Mouse (Mus musculus): ENCODE measurements around the gene Pan3.

Pan3 gene

GRCm38 (mm10) chr5:147477106-147477505, 47.1 kb downstream of the Pan3 start:
- in situ Hi-C loops (cut with MboI, MseI), result no loop called here

GRCm38 (mm10) chr5:147479341-147479740, 49.4 kb downstream of the Pan3 start:
- in situ Hi-C loops (cut with MboI, MseI), result no loop called here

GRCm38 (mm10) chr5:147484142-147484541, 54.2 kb downstream of the Pan3 start:
- in situ Hi-C loops (cut with MboI, MseI), result no loop called here

- in situ Hi-C loops (cut with MboI, MseI), result no loop called here
These were observed 59.3 kb downstream of the Pan3 start for GRCm38 (mm10) chr5:147489226-147489625.

DNA sequence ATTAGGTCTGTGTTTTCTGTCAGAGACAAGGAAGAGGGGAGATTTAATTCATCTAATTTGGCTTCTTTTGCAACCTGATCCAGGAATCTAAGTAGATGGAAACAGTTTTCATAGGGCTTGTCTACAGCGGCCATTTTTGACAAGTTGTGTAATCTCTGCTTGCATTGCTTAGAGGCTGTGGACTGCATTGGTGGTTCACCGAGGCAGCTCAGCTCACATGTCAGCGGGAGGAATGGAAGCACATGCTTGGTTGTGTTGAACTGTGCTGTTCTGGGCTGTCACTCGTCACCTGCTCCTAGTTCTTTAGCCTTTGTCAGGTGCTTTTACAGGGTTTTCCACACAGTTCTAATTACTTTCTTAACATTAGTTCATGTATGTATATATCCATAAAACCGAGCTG, 60.9 kb downstream of the Pan3 start:
- in situ Hi-C loops (cut with MboI, MseI), result no loop called here

GRCm38 (mm10) chr5:147492511-147492910, 62.5 kb downstream of the Pan3 start:
- in situ Hi-C loops (cut with MboI, MseI), result no loop called here

DNA sequence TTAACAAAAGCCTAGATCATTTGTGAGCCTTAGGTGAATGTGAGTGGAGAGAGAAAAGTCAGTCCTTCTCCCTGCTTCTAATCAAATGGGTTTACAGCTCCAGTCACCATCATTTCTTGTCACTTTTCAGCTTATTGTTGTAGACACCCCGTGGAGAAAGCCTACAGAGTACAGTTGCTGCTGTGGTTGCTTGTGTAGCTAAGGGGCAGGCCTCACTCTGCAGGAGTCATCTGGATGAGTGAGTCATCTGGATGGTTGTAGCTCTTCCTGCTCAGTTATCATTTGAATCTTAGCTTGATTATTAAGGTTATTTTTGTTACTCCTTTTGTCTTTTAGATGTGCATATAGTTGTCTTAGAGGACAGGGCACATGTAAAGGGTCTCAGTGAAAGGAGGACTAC, 63.2 kb downstream of the Pan3 start:
- in situ Hi-C loops (cut with MboI, MseI), result no loop called here

- in situ Hi-C loops (cut with MboI, MseI), result no loop called here
These were observed 63.7 kb downstream of the Pan3 start for GRCm38 (mm10) chr5:147493685-147494084.

GRCm38 (mm10) chr5:147494388-147494787, 64.4 kb downstream of the Pan3 start:
- in situ Hi-C loops (cut with MboI, MseI), result no loop called here

- in situ Hi-C loops (cut with MboI, MseI), result no loop called here
These were observed 64.9 kb downstream of the Pan3 start for GRCm38 (mm10) chr5:147494791-147495376.

DNA sequence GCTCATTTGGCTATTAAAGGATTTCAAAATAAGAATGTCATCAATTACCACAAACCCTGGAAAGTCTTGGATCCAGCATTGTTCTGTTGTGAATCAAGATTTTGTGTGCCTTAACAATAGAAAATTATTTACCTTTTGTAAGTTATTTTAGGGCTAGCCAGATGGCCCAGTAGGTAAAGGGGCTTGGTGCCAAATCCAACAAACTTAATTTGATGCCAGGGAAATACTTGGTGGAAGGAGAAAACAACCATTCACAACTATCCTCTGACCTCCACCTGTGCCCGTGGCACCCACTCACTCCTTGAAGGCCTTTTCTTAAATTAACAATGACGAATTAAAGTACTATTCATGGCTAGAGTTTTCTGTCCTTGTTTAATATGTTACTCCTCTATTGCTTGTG, 66.0 kb downstream of the Pan3 start:
- in situ Hi-C loops (cut with MboI, MseI), result no loop called here

DNA sequence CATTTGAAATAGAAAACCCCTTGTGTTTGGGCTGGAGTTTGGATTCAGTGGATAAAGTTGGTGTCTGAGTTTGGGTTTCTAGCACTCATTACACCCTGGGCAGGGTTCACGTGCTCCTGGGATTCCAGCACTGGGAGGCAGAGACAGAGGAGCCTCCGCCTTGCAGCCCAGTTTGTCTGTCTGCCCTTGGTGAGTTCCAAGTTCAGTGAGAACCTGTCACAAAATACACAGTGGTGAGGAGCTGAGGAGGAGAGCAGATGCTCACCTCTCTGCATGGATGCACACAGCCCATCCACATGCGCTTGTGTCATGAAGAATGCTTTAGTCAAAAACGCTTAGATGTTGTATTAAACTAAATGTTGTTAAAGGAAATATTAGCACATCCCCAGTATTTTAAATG, 67.0 kb downstream of the Pan3 start:
- in situ Hi-C loops (cut with MboI, MseI), result no loop called here

- in situ Hi-C loops (cut with MboI, MseI), result no loop called here
These were observed 67.8 kb downstream of the Pan3 start for GRCm38 (mm10) chr5:147497714-147498113.

DNA sequence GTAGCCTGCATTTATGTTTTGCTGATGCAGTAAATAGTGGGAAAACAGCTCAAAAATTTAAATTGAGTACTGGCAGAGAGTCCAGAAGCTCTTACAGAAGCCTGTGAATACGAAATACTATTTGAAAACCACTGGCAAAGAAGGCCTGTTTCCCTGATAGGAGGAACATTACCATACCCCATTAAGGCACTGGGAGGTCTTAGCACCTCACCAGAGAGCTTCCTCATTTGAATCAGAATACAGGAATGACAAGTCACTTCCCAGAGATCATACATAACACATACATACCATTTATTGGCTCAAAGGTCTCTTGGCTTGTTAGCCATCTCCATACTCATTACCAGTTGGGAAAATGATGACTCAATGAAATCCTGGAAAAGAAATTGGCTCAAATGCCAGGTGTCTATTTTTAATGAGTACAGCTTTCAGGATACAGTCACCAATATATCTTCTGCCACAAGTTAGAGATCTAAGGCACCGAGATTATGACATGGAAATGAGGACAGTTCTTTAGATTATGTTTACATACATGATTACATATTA, 71.6 kb downstream of the Pan3 start:
- in situ Hi-C loops (cut with MboI, MseI), result no loop called here

GRCm38 (mm10) chr5:147502921-147503320, 73.0 kb downstream of the Pan3 start:
- in situ Hi-C loops (cut with MboI, MseI), result no loop called here

DNA sequence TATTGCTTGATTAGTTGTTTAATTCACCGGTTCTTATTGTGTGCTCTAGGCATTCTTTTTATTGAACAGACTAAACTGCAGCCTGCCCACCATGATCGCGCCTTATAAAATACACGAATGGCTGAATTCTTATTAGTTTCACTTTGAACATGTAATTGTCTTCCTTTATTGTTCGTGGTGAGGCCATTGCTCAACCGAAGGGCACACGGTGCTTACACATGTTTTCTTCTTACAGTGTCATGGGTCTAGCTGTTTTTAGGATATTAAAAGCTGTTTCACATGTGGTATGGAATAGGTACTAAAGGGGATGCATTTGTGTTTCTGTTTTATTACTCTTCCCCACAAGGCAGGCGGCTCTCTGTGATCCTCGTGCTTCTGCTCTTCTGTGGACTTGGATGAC, 81.4 kb downstream of the Pan3 start:
- in situ Hi-C loops (cut with MboI, MseI), result no loop called here

DNA sequence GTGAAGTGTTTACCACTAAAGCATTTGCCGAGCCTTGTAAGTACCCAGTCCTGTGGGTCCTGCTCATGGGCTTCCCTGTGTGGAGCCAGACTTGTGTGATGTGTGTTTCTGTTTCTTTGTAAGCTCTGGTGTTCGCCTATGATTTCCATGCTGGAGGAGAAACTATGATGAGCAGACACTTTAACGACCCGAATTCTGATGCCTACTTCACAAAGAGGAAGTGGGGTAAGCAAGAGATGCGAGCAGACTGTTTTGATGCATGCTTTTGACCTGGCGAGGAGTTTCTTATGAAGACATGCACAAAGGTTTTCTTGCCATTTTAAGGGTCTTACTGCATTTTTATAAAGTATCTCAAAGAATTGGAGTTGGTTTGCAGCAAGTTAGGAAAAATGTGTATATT, 97.0 kb downstream of the Pan3 start:
- in situ Hi-C loops (cut with MboI, MseI), result no loop called here

DNA sequence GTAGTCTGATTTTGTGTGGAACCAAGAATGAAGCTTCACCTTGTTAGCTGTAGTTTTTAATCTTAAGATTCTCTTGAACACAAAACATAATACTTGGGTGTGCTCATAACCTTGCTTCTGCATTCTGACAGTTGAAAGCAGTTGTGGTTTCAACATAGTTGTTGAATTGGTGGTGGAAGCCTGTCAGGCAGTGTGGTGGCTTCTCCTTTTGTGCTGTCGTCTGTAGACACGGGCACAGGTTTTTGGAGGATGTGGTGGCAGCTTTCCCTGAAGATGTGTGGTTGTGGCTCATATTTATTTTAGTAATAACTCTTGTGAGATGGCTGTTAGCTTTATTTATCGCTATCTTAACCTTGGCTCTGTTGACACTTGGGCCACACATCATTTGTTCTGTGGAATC, 97.8 kb downstream of the Pan3 start:
- in situ Hi-C loops (cut with MboI, MseI), result no loop called here

DNA sequence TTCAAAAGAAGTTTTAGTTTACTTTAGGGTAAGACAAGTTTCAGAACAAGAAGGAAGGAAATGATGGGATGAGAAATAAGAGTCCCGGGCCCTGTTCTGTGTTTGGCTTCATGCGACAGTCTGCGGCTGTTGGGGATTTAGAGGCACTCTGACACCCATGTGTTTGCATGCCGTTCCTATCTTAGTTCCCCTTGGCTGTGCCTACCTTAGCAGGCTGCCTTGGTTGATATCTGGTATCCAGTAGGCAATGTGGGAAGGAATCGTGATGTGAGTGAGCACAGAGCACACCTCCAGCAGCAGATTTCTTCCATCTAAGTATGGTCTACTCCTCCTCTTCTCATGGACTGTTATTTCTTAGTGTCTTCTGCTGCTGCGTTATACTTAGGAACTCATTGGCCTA, 102.1 kb downstream of the Pan3 start:
- in situ Hi-C loops (cut with MboI, MseI), result no loop called here

GRCm38 (mm10) chr5:147539409-147539808, 109.4 kb downstream of the Pan3 start:
- in situ Hi-C loops (cut with MboI, MseI), result no loop called here

DNA sequence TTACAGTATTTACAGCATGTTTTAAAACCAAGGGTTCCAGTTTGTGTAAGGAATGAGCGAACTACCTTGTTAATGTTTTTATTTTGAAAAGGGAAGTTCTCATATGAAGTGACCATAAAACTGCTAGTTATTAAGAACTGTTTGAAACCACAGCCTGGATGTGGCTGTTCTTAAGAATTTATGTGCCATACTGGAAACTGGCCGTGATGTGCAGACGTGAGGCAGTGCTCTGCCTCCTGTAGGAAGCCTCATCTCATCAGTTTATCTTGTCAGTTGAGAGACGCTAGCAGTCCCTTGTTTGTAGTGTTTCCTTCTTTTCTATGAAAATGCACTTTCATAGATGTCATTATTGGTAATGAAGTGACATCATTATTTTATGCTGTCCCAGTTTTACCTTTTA, 109.9 kb downstream of the Pan3 start:
- in situ Hi-C loops (cut with MboI, MseI), result no loop called here

DNA sequence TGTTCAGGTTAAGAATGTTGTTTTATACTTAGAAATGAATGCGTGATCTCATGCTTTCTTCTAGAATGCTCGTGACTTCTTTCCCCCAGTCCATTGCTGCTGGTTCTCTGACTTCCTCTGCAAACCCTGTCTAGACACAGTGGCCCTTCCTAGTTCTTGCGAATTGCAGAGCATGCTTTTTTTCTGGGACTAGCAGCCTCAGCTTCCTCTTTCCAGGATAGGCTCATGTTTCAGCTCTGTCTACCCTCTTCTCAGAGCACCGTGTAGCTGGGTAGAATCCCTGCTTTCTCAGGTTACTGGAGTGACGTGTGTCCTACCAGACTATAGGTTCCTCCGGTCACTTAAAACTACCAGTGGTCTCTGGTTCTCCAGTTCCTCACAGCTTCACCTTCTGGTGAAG, 112.3 kb downstream of the Pan3 start:
- in situ Hi-C loops (cut with MboI, MseI), result no loop called here

DNA sequence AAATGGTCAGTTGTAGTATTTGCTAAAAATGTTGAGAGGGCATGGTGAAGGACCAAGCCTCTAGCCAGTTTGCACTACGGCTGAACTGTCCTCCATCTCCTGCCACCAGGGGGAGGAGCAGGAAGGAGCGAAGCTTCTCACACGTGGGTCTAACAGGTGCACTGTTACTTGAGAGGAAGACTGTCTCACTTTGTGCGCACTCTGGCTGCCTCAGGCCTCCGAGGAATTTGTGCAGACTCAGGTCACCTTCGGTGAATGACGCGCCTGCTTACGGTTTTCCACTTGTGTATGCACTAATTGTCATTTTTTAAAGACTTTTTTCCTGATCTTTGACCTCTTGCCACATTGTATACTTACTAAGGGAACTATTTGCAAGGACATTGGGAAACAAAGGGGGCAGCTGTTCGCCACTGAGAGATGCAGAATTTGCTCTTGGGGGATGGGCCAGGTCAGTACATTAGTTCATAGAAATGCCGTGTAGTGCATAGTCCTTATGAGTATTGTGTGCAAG, 115.8 kb downstream of the Pan3 start:
- in situ Hi-C loops (cut with MboI, MseI), result no loop called here

All from regulatory T cell (primary cell).